Mouse (Mus musculus): ENCODE data around the gene Amer3.
"Not testable (repeated sequence)": the region's sequence is repeated elsewhere in the genome, so short reads cannot be mapped to it uniquely, and the experiment has no call there.

Amer3 gene

GRCm38 (mm10) chr1:34578851-34579781 is at the start of gene Amer3:
Gene Amer3, plus strand, starts transcription at chr1:34579657.
- DNase-seq (ENCODE audit: low spot score in 2 of 2), result peak; percentile 18 to 63

GRCm38 (mm10) chr1:34534574-34534973 is 44.9 kb upstream of the Amer3 start:
- not testable (repeated sequence) for DNase-seq (ENCODE audit: low spot score in 2 of 2)

- DNase-seq (ENCODE audit: low spot score in 2 of 2), result not testable (repeated sequence)
Measured at GRCm38 (mm10) chr1:34535043-34535698, 44.3 kb upstream of the Amer3 start, which contains the start of gene Cfc1. Gene Cfc1, plus strand, starts transcription at chr1:34535648.

GRCm38 (mm10) chr1:34536291-34536766 is 43.1 kb upstream of the Amer3 start:
- no peak for DNase-seq (ENCODE audit: low spot score in 2 of 2)

GRCm38 (mm10) chr1:34536767-34537485 is 42.5 kb upstream of the Amer3 start:
- DNase-seq (ENCODE audit: low spot score in 2 of 2), result peak; percentile 9 to 17

- no peak for DNase-seq (ENCODE audit: low spot score in 2 of 2)
Measured at GRCm38 (mm10) chr1:34547074-34547473, 32.4 kb upstream of the Amer3 start.

GRCm38 (mm10) chr1:34553690-34554089 is 25.8 kb upstream of the Amer3 start:
- no peak for DNase-seq (ENCODE audit: low spot score in 2 of 2)

GRCm38 (mm10) chr1:34554275-34554674 is 25.2 kb upstream of the Amer3 start:
- DNase-seq (ENCODE audit: low spot score in 2 of 2), result no peak

GRCm38 (mm10) chr1:34560843-34561242 is 18.6 kb upstream of the Amer3 start, which contains the start of gene Prss40:
Gene Prss40, minus strand, starts transcription at chr1:34560943.
- DNase-seq (ENCODE audit: low spot score in 2 of 2), result no peak

GRCm38 (mm10) chr1:34564383-34565045 is 14.9 kb upstream of the Amer3 start:
- no peak for DNase-seq (ENCODE audit: low spot score in 2 of 2)

- DNase-seq (ENCODE audit: low spot score in 2 of 2), result no peak
Measured at GRCm38 (mm10) chr1:34568120-34568519, 11.3 kb upstream of the Amer3 start.

GRCm38 (mm10) chr1:34569876-34570275 is 9.6 kb upstream of the Amer3 start:
- no peak for DNase-seq (ENCODE audit: low spot score in 2 of 2)

GRCm38 (mm10) chr1:34571431-34571830 is 8.0 kb upstream of the Amer3 start:
- no peak for DNase-seq (ENCODE audit: low spot score in 2 of 2)

GRCm38 (mm10) chr1:34573221-34573620 is 6.2 kb upstream of the Amer3 start:
- no peak for DNase-seq (ENCODE audit: low spot score in 2 of 2)

GRCm38 (mm10) chr1:34579782-34580356 is 412 bp downstream of the Amer3 start:
- DNase-seq (ENCODE audit: low spot score in 2 of 2), result no peak

- no peak for DNase-seq (ENCODE audit: low spot score in 2 of 2)
Measured at GRCm38 (mm10) chr1:34582218-34582617, 2.8 kb downstream of the Amer3 start.

GRCm38 (mm10) chr1:34583821-34584263 is 4.4 kb downstream of the Amer3 start:
- DNase-seq (ENCODE audit: low spot score in 2 of 2), result no peak

- DNase-seq (ENCODE audit: low spot score in 2 of 2), result no peak
Measured at GRCm38 (mm10) chr1:34584736-34585135, 5.3 kb downstream of the Amer3 start.

GRCm38 (mm10) chr1:34587298-34588096 is 8.0 kb downstream of the Amer3 start:
- no peak for DNase-seq (ENCODE audit: low spot score in 2 of 2)

- no peak for DNase-seq (ENCODE audit: low spot score in 2 of 2)
Measured at GRCm38 (mm10) chr1:34600000-34600399, 20.5 kb downstream of the Amer3 start.
